Mouse (Mus musculus) ovary, postnatal 10 days (tissue): ENCODE measurements around the gene Astn2.
A peak's percentile ranks its signal among the peaks of the same experiment; 100 is the strongest.

ENCODE experiments used
- DNase-seq: peaks from one replicate; pipeline ENCODE4 v3.0.0; 2022; ENCODE audit warnings: low spot score

The Astn2 gene

DNA sequence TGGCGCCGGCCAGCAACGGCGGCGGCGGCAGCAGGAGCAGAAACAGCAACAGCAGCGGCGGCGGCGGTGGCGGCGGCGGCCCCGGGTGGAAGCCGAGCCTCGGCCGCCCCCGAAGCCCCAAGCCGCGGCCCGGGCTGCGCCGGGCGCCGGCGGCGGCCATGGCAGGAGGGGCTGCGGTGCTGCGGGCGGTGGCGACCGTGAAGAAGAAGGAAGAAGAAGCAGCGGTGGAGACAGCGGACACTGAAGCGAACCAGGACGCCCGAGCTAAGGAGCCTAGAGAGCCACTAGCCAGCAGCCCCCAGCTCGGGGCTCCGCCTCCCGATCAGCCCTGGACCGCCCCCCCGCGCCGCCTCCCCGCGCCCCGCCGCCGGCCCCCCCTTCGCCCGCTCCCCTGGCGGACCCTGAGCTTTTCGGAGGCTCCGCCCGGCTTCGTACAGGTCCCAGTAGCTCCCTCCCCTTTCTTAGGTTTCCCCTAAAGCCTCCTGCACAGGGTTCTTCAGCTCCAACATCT is at the start of gene Astn2:
Gene Astn2 (minus strand): TSS at position 411 of the 511 bp plus-strand sequence.
- peak; percentile 7 for DNase-seq

DNA sequence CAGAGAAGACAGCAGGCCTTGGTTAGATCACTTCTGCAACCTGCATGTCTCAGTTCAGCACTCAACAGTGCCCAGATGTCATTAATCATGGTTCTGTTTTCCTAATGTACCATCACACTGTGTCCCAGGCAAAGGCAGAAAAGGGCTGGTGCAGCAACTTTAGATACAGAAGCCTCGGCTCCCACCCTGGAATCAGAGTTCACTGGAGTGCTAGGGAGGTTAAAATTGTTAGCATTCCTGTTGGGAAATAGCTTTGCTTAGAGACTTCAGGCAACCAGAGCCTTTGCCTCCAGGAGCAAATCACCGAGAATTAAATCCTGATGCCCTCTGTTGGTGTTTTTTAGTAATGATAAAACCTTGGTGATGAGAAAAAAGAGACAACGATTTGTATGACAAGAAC is 45.7 kb upstream of the Astn2 start:
- DNase-seq: no peak

DNA sequence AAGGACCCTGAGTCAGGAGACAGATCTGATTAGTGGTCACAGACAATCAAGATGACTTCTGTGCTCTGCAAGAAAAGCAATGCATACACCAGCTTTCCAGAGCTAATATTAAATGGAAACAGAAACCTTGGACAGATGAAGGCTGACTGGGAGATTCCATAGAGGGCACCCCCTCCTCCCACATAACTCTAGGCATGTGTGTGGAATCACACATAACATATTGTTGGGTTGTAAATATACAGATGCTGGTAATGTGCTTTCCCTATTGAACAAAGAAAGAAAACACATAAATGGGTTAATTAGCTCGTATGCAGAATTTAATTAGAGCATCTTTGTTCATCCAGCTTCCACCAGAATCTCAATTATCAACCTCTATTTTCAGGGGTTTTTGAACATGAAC is 26.8 kb upstream of the Astn2 start:
- DNase-seq: no peak

DNA sequence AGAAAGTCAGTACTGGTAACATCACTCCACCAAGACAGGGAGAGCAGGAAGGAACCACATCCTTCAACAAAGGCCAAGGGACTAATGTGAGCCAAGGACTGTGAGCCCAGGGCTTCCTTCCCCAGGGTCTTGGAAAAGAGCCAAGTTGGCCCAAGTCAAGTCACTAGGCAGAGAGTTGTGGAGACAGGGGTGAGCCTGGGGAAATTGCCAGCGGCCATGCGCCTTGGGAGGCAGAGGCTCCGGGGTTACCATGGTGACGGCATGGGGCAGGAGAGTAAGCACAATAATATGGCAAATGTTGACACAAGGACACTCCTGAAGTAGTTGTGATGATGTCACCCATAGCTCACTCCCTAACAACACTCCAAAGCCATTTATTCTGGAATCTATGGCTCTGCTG is 21.4 kb upstream of the Astn2 start:
- peak; percentile 6 for DNase-seq

DNA sequence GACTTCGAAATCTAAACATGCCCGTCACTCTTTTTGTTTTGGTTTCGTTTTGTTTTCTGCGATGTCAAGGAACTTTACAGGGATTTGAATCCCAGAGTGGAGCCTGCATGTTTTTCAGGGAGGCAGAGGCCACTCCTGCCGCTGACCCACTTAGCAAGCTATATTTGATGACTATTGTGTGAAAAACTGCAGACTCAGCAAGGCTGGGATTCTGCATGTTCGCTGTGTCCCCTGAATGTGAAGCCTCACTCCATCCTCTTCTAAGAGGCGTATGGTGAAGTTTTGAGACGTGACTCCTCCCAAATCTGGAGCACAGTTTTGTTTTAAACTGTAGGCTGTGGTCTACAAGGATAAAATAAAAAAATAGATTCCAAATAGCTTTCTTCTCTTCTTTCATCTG is 10.4 kb upstream of the Astn2 start:
- DNase-seq: no peak

DNA sequence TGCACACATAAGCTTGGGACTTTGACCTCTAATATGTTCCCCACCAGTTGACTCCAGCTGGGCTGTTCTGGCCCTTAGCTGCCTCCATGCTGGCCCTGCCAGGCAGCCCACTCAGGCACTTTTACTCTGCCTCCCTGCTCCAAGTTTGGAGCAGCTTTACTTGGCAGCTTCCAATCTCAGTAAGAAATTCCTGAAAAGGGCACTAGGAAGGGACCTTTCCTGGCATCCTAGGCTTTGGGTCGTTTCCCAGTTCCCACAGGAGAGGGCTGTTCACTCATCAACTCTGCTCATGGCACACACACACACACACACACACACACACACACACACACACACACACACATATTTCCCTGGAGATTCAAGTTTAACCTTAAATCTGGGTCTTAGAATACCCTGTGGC is 675 bp upstream of the Astn2 start:
- DNase-seq: no peak

DNA sequence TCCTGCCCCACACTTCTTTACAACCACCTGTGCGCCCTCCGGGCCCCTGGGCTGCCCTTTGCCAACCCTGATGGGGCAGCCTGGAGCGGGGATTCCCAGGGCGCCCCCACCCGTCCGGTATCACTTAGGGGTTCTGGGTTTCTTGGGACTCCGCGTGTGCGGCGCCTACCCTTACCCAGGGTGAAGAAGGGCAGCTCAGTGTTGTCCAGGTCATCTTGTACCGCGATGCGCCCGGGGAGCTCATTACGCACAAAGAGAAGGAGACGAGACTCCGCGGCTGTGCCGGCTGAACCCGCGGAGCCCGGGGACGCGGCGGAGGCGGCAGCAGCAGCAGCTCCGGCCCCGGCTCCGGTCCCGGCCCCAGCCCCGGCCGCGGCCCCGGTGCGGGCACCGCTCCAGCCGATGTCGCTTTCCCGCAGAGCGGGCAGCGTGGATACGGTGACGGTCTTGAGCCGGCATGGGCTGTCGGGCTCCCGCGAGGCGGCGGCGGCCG is 657 bp downstream of the Astn2 start:
- peak; percentile 2 for DNase-seq

DNA sequence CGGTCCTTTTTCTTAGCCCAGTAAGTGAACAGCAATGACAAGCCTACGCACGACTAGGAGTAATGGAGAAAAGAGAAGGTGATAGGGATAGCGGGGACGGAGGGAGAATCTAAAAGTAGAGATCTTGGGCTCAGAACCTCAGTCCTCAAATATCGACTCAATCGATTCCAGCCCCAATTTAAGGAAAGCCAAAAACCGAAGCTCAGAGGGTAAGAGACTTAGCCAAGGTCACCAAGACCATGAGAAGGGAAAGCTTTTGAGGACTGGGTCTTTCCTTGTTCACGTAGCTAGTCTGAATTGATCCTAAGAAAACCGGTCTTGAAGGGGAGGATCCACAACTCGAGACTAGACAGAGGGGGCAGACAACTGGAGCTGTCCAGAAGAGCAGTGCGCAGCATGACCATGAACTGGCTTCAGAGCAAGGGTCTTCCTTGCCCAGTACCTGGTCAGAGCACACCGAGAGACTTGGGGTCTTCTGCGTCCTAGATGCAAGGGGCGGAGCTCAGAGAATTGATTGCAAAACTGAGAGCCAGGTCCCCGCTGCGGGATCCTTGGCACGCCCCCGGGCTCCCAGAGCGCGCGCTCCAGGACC is 1.2 kb downstream of the Astn2 start:
- no peak for DNase-seq

DNA sequence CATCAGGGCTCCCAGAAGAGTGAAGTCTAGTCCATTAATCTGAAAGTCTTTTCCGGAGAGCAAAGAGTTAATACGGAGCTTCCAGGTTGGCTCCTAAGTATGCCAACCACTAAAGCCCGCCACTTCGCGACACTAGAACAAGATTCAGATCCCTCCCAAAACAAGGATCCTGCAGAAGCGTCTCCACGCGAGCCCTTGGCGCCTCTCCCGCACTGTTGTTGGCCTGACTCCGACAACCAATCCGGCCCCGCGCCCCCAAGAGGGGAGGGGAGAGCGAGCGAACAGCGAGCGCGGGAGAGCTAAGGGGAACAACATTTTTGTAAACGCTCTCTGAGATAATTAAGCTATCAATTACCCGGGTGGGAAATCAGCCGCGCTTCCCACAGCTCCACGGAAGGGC is 1.8 kb downstream of the Astn2 start:
- DNase-seq: no peak

DNA sequence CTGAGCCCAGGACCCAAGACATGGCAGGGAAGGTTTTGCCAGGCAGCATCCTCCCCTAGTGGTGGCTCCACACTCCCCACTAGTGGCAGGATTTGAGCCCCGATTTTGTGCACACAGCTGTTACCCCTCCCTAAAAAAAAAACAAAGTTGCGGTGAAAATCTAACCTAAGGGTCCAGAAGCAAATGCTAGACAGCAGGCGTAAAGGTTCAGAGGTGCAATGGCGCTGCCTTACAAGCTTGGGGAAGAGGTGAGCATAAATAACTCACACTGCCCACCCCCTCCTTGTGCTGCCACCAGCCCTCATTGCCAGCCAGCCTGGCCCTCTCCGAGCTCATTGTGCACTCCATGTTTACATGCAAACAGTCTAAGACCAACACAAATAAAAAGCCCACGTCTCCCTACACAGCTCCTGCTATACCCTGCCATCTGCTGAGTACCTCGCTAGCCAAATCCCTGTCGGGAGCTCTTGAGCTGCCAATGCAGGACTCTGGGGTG is 3.2 kb downstream of the Astn2 start:
- DNase-seq: no peak

DNA sequence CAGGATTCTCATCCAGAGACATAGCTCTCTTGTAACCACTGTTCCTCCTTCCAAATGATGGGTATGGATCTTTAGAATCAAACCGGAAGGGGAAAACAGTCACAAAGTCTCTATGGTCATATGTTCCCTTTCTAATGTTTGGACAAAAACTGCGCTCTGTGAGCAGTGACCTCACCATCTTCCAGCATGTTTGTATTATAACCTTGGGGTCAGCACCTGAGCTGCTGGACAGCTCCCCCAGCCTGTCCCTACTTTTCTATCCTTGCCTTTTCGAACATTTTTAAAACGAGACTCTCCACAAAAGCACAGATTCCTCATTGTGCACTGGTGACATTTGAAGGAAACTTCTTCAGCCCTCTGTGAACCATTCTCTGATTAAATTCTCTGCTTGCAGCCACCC is 5.3 kb downstream of the Astn2 start:
- DNase-seq: no peak

DNA sequence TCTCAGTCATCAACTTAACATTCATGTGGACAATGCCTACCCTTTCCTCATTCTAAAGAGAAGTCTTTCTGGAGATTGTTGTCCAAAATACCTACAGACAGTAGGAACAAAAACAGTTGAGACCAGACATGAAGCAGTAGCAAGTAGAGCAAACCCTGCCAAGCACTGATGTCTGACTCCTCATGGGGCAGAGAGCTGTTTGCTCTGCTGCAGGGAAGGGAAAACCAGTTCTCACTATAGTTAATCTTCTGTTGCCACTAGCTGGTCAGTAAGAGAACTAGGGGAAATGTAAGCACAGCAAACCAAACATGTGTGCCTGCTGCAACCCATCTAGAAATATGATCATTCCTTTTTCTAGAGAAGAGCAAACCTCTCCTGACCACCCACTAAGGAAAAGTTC is 7.2 kb downstream of the Astn2 start:
- DNase-seq: no peak

DNA sequence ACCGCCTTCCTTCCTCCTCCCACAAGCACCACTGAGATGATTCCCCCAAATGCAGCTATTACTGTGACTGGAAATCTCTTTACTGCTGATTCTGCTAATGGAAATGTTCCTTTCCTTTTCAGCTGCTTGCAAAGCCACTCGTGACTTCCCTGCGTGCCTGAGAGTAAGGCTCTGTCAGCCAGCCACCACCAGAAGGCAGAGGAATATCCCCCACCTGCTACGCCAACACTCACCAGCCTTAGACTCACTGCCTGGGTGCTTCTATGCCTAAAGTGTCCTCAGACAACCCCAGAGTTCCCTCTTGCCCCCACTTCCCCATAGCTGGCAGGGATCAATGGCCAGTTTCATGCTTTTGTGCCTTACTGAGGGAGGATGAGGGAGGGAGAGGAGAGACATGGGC is 11.1 kb downstream of the Astn2 start:
- DNase-seq: no peak

DNA sequence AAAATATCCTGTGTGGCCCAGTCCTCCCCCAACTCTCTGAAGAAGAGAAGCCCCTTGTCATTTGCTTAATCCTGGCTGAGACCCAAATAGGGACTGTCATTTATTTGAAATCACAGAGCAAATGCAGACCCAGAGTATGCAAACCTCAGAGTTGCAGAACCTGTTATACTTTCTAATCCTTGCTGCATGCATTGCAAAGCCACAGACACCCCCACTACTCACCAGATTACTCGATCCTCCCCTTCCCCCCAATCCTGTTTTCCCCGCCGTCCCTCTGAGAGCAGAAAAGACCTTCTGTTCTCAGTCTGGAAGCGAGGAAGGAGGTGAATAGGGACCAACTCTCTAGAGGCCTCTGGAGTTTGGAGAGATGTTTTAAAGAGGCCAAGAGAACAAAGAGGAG is 13.9 kb downstream of the Astn2 start:
- no peak for DNase-seq

DNA sequence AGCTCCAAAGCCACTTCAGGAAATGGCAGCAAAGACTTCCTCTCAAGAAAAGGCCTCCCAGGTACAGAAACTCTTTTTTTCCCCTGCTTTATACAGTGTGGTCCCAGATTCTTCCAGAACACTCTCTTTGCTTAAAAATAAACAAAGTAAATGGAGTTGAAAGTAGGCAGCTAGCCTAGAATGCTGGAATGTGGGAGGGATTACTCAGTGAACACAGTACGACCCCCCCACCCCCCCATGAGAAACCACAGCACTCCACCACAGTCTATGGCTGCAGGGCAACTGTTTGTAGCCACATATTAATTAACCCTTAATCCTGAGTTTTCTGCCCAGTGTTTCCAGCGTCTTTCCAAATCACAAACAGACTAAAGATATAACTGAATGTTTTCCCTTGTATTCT is 25.8 kb downstream of the Astn2 start:
- DNase-seq: no peak

DNA sequence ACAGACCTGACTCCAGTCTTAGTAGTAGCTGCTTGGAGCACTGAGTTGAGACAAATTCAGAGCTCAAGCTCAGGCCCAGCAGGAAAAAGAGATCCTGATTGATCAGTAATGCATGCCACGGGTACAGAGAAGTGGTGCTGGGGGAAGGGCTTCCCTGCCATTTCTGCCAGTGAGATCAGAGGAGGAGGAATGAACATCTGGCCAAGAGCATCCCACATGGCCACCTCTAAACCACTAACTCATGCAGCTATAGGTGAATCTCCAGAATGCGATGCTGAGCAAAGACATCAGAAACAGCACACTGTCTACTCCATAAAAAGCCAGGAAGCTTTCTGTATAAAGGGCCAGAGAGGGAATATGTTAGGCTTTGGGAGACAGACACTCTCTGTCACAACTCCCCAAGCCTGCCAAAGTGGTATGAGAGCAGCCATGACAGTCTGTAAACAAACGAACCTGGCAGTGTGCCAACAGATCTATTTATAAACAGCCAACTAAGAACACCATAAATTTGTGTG is 33.8 kb downstream of the Astn2 start:
- no peak for DNase-seq

DNA sequence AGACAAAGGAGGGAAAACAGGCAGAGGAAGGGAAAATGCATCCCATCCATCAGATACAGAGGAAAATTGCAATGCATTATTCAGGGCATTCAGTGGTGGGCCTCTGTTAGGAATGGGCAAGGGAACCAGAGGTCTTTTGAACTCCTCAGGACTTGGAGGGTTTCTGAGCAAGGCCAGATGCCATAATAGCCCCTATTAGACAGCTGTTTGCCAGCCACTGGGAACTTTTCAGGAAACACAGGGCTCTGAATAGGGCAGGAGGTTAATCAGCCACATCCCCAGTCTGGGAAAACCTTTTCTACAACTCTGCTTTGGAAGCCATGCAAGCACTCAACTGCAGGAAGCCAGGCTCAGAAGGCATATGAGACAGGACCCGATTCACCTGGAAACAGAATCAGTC is 38.9 kb downstream of the Astn2 start:
- DNase-seq: no peak

DNA sequence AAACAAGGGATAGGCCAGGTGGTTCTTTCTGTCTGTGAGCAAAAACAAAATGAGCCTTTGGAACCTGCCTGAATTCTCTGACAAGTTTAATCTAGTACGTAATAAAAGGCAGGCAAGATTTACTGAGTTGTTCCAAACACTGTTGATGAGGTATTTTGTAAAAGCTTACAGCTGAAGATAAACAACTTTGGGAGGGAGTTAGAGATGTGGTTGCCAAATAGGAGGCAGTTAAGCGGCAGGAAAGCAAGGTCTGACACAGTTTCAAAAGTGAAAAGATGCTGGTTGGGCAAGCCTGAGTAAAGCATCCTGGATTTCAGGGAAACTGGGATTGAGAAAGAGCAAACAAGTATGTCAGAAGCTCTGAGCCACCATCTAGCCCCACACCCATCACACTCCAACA is 59.8 kb downstream of the Astn2 start:
- DNase-seq: no peak

DNA sequence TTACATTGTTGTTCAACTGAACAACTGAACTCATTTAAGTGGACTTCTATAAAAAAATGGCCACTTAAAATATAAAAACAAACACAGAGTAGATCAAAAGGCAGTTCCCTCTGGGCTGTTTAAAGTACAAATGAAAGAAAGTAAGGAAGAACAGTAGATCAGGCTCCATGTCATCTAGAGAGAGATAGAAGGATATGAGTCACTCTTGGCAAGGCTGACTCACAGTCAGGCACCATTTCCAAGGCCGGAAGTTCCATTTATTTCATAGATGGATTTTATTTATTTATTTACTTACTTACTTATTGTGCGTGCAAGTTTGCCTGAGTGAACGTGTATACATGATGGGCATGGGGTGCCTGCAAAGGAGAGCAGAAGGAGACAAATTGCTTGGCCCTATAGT is 67.0 kb downstream of the Astn2 start:
- no peak for DNase-seq

DNA sequence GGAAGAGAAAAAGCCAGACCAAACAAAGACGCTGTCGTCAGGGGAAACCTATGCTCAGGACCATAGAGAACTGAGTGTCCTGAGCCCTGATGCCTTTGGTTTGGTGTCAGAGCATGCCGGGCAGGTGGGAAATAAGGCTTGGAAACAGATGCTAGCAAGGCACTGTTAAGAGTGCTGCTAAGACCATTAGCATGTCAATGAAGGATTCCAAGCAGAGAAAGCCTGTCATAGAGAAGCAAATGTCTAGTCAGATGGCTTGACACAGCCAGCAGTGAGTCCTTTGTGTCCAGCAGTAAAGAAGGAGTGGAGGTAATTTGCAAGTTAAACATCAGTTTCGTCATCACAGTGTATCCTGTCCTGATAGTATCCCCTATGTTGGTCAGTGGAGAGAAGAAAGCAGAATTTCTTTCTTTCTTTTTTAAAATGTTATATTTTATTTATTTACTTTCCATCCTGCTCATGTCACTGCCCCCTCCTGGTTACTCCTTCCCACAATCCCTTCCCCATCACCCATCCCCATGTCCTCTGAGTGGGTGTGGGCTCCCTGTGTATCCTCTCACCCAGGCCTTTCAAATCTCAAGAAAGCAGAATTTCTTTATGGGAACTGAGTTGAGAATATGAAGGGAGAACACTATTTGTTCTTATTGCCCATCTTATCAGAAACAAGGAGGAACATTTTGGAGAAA is 73.7 kb downstream of the Astn2 start:
- no peak for DNase-seq

DNA sequence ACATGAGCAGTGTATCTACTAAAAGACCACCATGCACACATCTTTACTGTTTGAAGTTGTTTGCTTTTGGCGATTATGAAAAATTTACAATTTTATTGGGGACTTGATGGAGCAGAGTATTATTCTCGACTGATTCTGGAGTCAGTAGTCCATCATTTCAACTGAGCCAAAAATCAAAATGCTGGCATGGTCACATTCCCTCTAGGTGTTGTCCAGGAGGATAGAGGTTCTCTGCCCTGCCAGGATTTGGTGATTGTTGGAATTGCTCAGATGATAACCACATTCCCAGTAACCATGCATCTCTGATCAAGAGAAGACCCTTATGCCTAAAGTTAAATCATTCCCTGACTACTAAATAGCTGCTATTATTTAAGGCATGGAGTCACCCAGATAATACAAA is 83.4 kb downstream of the Astn2 start:
- DNase-seq: no peak

DNA sequence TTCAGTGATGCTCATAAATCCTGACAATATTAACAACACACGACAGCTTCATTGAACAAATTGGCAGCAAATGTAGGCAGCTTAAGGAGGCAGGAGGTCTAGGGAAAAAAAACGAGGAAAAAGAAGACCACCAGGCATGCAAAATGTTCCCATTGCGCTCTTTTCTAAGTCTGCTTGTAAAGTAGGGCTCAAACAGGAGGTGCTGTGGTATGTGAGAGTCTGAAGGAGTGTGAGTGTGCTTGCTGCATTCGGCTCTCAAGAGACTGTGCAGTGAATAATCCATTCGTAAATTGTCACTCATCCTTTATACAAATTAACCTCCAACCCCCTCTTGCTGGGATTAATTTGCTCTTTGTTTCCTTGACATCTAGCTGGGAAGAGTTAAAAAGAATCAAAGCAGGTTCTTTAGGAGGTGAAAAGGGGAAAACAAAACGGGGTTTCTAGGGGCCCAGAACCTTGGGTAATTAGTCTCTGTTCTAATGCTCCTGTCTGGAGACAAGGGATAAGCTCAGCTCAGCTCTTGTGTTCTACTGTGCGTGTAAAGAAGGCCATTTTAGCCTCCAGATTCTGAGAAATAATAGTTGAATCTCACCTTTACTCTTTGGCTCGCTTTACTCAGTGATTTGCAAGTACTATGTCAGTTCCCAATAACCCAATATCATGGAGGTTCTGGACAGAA is 89.5 kb downstream of the Astn2 start:
- no peak for DNase-seq

DNA sequence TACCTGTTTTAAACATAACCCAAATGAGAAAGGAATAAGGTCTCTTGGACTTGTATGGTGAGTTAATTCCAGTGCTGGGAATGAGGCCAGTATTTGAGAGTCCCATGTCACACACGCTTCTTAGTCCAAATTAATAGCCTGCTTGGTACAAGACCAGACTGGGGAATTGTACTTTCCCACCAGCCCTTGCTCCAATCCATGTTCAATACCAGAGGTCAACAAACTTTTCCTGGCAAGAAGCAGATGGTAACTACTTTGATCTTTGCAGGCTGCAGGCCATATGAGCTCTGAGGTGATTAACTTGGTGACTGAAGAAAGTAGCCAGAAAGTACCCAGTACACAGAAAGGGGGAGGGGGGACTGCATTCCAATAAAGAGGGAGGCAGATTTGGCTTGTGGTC is 91.7 kb downstream of the Astn2 start:
- DNase-seq: no peak
